Mouse (Mus musculus): ENCODE data around the gene Pepd.
"Not testable (repeated sequence)": the region's sequence is repeated elsewhere in the genome, so short reads cannot be mapped to it uniquely, and the experiment has no call there.

The Pepd gene

GRCm38 (mm10) chr7:34977403-34977802, 65.2 kb downstream of the Pepd start:
- peaks cover 33% of the 10 kb centered on the region for H3K4me1 ChIP-seq (replicated peaks; ENCODE audit: low read depth, low read length)
- no peaks in the 10 kb centered on the region for H3K27me3 ChIP-seq (ENCODE audit: insufficient read depth, low read length)
- TF ChIP-seq CTCF (conservative IDR thresholded peaks at IDR 0.05; ENCODE audit: low read length), result no peak
- no peak for TF ChIP-seq POU5F1 (IDR thresholded peaks at IDR 0.05; ENCODE audit: borderline replicate concordance, low read length)
- no peak for TF ChIP-seq NANOG (IDR thresholded peaks at IDR 0.05; ENCODE audit: borderline replicate concordance, low read length)
- peaks cover 22% of the 10 kb centered on the region for H3K36me3 ChIP-seq (ENCODE audit: insufficient read depth, low read length)
- H3K4me3 ChIP-seq (replicated peaks; ENCODE audit: low read length), result no peak overlapping the region
- H3K9me3 ChIP-seq (ENCODE audit: low read length), result no peaks in the 10 kb centered on the region

DNA sequence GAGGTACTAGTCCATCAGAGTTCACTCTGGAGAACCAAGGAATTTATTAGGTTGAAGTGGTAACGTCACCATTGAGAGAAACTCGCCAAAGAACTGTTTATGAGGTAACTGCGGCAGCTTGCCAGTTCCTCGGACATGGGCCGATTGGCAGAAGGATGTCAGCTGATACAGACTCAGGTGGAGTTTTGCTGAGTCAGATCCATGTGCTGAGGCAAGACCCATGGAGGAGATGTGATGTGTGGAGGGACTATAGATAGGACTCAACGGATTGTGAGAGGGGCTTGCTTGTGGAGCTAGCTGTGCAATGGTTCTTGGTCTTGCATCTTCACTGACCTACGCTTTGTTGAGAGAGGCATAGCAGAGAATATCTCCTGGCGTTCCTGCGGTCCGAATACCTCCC, 69.6 kb downstream of the Pepd start:
- H3K4me3 ChIP-seq (replicated peaks; ENCODE audit: low read length), result no peak overlapping the region
- H3K36me3 ChIP-seq (ENCODE audit: insufficient read depth, low read length), result peaks cover 18% of the 10 kb centered on the region
- TF ChIP-seq POU5F1 (IDR thresholded peaks at IDR 0.05; ENCODE audit: borderline replicate concordance, low read length) (no peak), CTCF (conservative IDR thresholded peaks at IDR 0.05; ENCODE audit: low read length) (no peak), NANOG (IDR thresholded peaks at IDR 0.05; ENCODE audit: borderline replicate concordance, low read length) (no peak)
- H3K9me3 ChIP-seq (ENCODE audit: low read length), result no peaks in the 10 kb centered on the region
- no peaks in the 10 kb centered on the region for H3K27me3 ChIP-seq (ENCODE audit: insufficient read depth, low read length)
- H3K4me1 ChIP-seq (replicated peaks; ENCODE audit: low read depth, low read length), result peaks cover 15% of the 10 kb centered on the region

GRCm38 (mm10) chr7:34982372-34982771, 70.2 kb downstream of the Pepd start:
- H3K9me3 ChIP-seq (ENCODE audit: low read length); H3K4me3 ChIP-seq (replicated peaks; ENCODE audit: low read length); H3K27me3 ChIP-seq (ENCODE audit: insufficient read depth, low read length): not testable (repeated sequence)
- H3K4me1 ChIP-seq (replicated peaks; ENCODE audit: low read depth, low read length), result peaks cover 14% of the 10 kb centered on the region
- peaks cover 17% of the 10 kb centered on the region for H3K36me3 ChIP-seq (ENCODE audit: insufficient read depth, low read length)

DNA sequence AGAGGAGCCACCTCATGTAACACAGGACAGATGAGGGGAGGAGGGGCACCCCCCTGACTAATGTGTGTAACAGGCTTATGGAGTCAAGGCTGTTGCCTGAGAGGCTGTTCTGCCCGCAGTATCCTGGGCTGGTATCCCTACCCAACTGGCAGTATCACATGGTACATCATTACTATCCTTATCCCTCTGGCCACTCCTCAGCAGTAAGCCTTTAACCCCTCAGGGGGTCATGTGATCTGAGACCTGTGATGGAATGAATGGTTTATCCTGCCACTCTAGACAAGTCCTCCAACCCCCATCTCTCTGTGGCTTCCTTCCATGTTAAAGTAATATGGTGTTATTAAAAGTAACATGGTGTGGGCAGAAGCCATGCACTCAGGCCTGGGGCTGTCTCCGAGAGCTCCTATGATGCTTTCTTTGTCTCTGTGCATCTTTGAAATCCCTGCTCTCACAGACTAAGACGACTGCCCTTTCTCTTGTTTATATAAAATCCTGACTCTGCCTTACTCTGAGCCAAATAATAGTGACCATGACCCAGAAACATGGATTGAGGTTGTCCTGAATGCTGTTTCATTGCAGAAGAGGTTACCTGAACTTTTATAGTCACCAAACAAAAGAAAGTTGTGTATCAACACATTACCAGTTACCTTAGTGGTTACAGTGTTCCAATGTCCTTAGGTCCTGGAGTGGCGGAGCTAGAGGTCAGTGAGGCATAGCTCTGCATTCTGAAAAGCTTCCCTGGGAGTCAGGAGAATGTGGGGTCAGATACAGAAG, 71.7 kb downstream of the Pepd start:
- Histone ChIP-seq H3K4me1 (replicated peaks; ENCODE audit: low read depth, low read length) (peaks cover 14% of the 10 kb centered on the region), H3K27me3 (ENCODE audit: insufficient read depth, low read length) (no peaks in the 10 kb centered on the region), H3K4me3 (replicated peaks; ENCODE audit: low read length) (no peak overlapping the region), H3K9me3 (ENCODE audit: low read length) (peaks cover 7% of the 10 kb centered on the region), H3K36me3 (ENCODE audit: insufficient read depth, low read length) (peaks cover 21% of the 10 kb centered on the region)
- TF ChIP-seq CTCF (conservative IDR thresholded peaks at IDR 0.05; ENCODE audit: low read length) (no peak), POU5F1 (IDR thresholded peaks at IDR 0.05; ENCODE audit: borderline replicate concordance, low read length) (no peak), NANOG (IDR thresholded peaks at IDR 0.05; ENCODE audit: borderline replicate concordance, low read length) (no peak)

- peaks cover 27% of the 10 kb centered on the region for H3K36me3 ChIP-seq (ENCODE audit: insufficient read depth, low read length)
- no peak overlapping the region for H3K4me3 ChIP-seq (replicated peaks; ENCODE audit: low read length)
- TF ChIP-seq NANOG (IDR thresholded peaks at IDR 0.05; ENCODE audit: borderline replicate concordance, low read length) (no peak), POU5F1 (IDR thresholded peaks at IDR 0.05; ENCODE audit: borderline replicate concordance, low read length) (no peak), CTCF (conservative IDR thresholded peaks at IDR 0.05; ENCODE audit: low read length) (no peak)
- H3K4me1 ChIP-seq (replicated peaks; ENCODE audit: low read depth, low read length), result peaks cover 14% of the 10 kb centered on the region
- peaks cover 14% of the 10 kb centered on the region for H3K9me3 ChIP-seq (ENCODE audit: low read length)
- H3K27me3 ChIP-seq (ENCODE audit: insufficient read depth, low read length), result no peaks in the 10 kb centered on the region
Observed at GRCm38 (mm10) chr7:34984526-34985133, 72.5 kb downstream of the Pepd start.

DNA sequence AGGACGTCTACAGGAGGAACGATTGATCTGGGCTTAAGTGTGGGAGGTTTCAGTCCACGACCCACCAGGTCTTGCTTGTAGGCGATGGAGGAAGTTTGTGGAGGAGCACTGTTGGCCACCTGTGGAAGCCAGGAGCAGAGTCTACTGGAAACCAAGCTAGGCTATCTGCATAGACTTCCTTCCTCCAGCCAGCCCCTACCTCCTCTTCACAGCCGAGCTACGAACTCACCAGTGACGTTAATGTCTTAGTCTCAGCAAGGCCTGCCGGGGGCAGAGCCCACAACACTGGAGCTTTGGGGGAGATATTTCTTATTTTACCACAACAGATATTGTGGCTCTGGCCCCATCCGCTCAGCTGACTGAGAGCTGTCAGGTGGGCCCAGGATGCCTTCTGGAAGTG, 73.0 kb downstream of the Pepd start:
- TF ChIP-seq CTCF (conservative IDR thresholded peaks at IDR 0.05; ENCODE audit: low read length) (no peak), POU5F1 (IDR thresholded peaks at IDR 0.05; ENCODE audit: borderline replicate concordance, low read length) (no peak), NANOG (IDR thresholded peaks at IDR 0.05; ENCODE audit: borderline replicate concordance, low read length) (no peak)
- H3K4me3 ChIP-seq (replicated peaks; ENCODE audit: low read length), result no peak overlapping the region
- H3K36me3 ChIP-seq (ENCODE audit: insufficient read depth, low read length), result peaks cover 31% of the 10 kb centered on the region
- H3K4me1 ChIP-seq (replicated peaks; ENCODE audit: low read depth, low read length), result peaks cover 14% of the 10 kb centered on the region
- peaks cover 20% of the 10 kb centered on the region for H3K9me3 ChIP-seq (ENCODE audit: low read length)
- H3K27me3 ChIP-seq (ENCODE audit: insufficient read depth, low read length), result no peaks in the 10 kb centered on the region

GRCm38 (mm10) chr7:34985646-34986045, 73.5 kb downstream of the Pepd start:
- Histone ChIP-seq H3K36me3 (ENCODE audit: insufficient read depth, low read length) (peaks cover 31% of the 10 kb centered on the region), H3K4me3 (replicated peaks; ENCODE audit: low read length) (no peak overlapping the region), H3K9me3 (ENCODE audit: low read length) (peaks cover 21% of the 10 kb centered on the region), H3K27me3 (ENCODE audit: insufficient read depth, low read length) (no peaks in the 10 kb centered on the region), H3K4me1 (replicated peaks; ENCODE audit: low read depth, low read length) (peaks cover 18% of the 10 kb centered on the region)
- TF ChIP-seq NANOG (IDR thresholded peaks at IDR 0.05; ENCODE audit: borderline replicate concordance, low read length), result no peak
- TF ChIP-seq CTCF (conservative IDR thresholded peaks at IDR 0.05; ENCODE audit: low read length), result no peak
- no peak for TF ChIP-seq POU5F1 (IDR thresholded peaks at IDR 0.05; ENCODE audit: borderline replicate concordance, low read length)

- Histone ChIP-seq H3K4me3 (replicated peaks; ENCODE audit: low read length) (no peak overlapping the region), H3K9me3 (ENCODE audit: low read length) (peaks cover 21% of the 10 kb centered on the region), H3K4me1 (replicated peaks; ENCODE audit: low read depth, low read length) (peaks cover 15% of the 10 kb centered on the region), H3K27me3 (ENCODE audit: insufficient read depth, low read length) (no peaks in the 10 kb centered on the region), H3K36me3 (ENCODE audit: insufficient read depth, low read length) (peaks cover 30% of the 10 kb centered on the region)
- TF ChIP-seq NANOG (IDR thresholded peaks at IDR 0.05; ENCODE audit: borderline replicate concordance, low read length) (no peak), CTCF (conservative IDR thresholded peaks at IDR 0.05; ENCODE audit: low read length) (no peak), POU5F1 (IDR thresholded peaks at IDR 0.05; ENCODE audit: borderline replicate concordance, low read length) (no peak)
Observed at GRCm38 (mm10) chr7:34986575-34987150, 74.5 kb downstream of the Pepd start.
